Mouse (Mus musculus) stomach, embryonic 16.5 days (tissue): ENCODE data around the gene Ren1. TPM values are rescaled to one million over a fixed set of nuclear protein-coding genes. Genes with fewer than 3 reads are reported as not detected.
A peak's percentile ranks its signal among the peaks of the same experiment; 100 is the strongest.

Experiments used
- ATAC-seq: fragments of 200-750 bp; cut with Nextera tagmentation; 2 replicates; pipeline ENCODE4 v1.8.0; 2017; ENCODE audit warnings: moderate number of reproducible peaks, moderate TSS enrichment; ENCODE audit not compliant: insufficient read depth, low FRiP score
- H3K27ac ChIP-seq: fragments of 300-500 bp; sonication (generic); 2 replicates; pipeline ENCODE4 v1.5.1; 2014; ENCODE audit warnings: low read length
- H3K27me3 ChIP-seq: fragments of 300-500 bp; sonication (generic); 2 replicates; pipeline ENCODE4 v1.6.1; 2014; ENCODE audit warnings: low read length, control low read depth, mixed read lengths; ENCODE audit not compliant: control insufficient read depth, insufficient read depth
- H3K36me3 ChIP-seq: fragments of 300-500 bp; sonication (generic); 2 replicates; pipeline ENCODE4 v1.6.1; 2014; ENCODE audit warnings: low read length; ENCODE audit not compliant: control insufficient read depth, insufficient read depth
- H3K4me1 ChIP-seq: fragments of 300-500 bp; sonication (generic); 2 replicates; pipeline ENCODE4 v1.6.1; 2014; ENCODE audit warnings: low read length, control low read depth, mixed read lengths; ENCODE audit not compliant: control insufficient read depth, insufficient read depth
- H3K4me2 ChIP-seq: fragments of 300-500 bp; sonication (generic); 2 replicates; pipeline ENCODE4 v1.6.1; 2014; ENCODE audit warnings: low read depth, low read length, mixed read lengths
- H3K4me3 ChIP-seq: fragments of 300-500 bp; sonication (generic); replicated peaks from 2 replicates; pipeline ENCODE4 v1.5.1; 2014; ENCODE audit warnings: mild to moderate bottlenecking, low read length
- H3K9ac ChIP-seq: fragments of 300-500 bp; sonication (generic); 2 replicates; pipeline ENCODE4 v1.6.1; 2014; ENCODE audit warnings: low read length
- H3K9me3 ChIP-seq: fragments of 300-500 bp; sonication (generic); replicated peaks from 2 replicates; pipeline ENCODE4 v1.6.1; 2016; ENCODE audit warnings: low read length, control low read depth; ENCODE audit not compliant: control insufficient read depth
- WGBS: fragments of 180-500 bp; shearing (Covaris S2); extraction: QIAGEN DNeasy Blood & Tissue Kit; methylation state at CpG from one replicate; pipeline ENCODE4 v1.1.7; 2014; 5-methylcytosine and 5-hydroxymethylcytosine counted together
- polyA plus RNA-seq: library from polyadenylated mRNA; unstranded; fragments of >200 nt; fragmentation: Nextera tagmentation; extraction: Ambion mirVana; gene quantifications from 2 replicates; pipeline ENCODE4 v1.2.1, GENCODE M21; 2015

Gene Ren1
- polyA plus RNA-seq, 1 experiment from 2014 or later: 3.6 TPM

GRCm38 (mm10) chr1:133379254-133379985, 29.1 kb downstream of the Ren1 start:
- peaks cover 11% of the 10 kb centered on the region for H3K4me1 ChIP-seq
- H3K36me3 ChIP-seq: no peaks in the 10 kb centered on the region
- 0 out of 2 replicates have a peak overlapping the region, but pooled peaks have one; percentile 29 for H3K9ac ChIP-seq
- no peak overlapping the region; the same call in 1 of the 2 replicates for H3K27ac ChIP-seq
- no peak for ATAC-seq
- H3K4me3 ChIP-seq: no peak overlapping the region
- H3K9me3 ChIP-seq: no peaks in the 10 kb centered on the region
- WGBS: 58% methylated on average over 10 of the region's 10 CpGs
- no peak overlapping the region for H3K4me2 ChIP-seq
- H3K27me3 ChIP-seq: no peaks in the 10 kb centered on the region

GRCm38 (mm10) chr1:133379986-133380320, 29.6 kb downstream of the Ren1 start:
- H3K27me3 ChIP-seq: no peaks in the 10 kb centered on the region
- H3K9me3 ChIP-seq: no peaks in the 10 kb centered on the region
- H3K27ac ChIP-seq: no peak overlapping the region
- H3K4me2 ChIP-seq: no peak overlapping the region
- peaks cover 11% of the 10 kb centered on the region for H3K4me1 ChIP-seq
- ATAC-seq: no peak
- WGBS: 69% methylated on average over 3 of the region's 3 CpGs
- H3K36me3 ChIP-seq: no peaks in the 10 kb centered on the region
- no peak overlapping the region for H3K9ac ChIP-seq
- H3K4me3 ChIP-seq: no peak overlapping the region

- no peaks in the 10 kb centered on the region for H3K9me3 ChIP-seq
- 65% methylated on average over 14 of the region's 14 CpGs for WGBS
- no peak overlapping the region for H3K4me2 ChIP-seq
- H3K4me3 ChIP-seq: no peak overlapping the region
- H3K36me3 ChIP-seq: no peaks in the 10 kb centered on the region
- H3K4me1 ChIP-seq: peaks cover 11% of the 10 kb centered on the region
- no peak overlapping the region for H3K9ac ChIP-seq
- H3K27ac ChIP-seq: no peak overlapping the region
- no peak for ATAC-seq
- no peaks in the 10 kb centered on the region for H3K27me3 ChIP-seq
These were observed 30.2 kb downstream of the Ren1 start for GRCm38 (mm10) chr1:133380347-133381065.

- Histone ChIP-seq H3K9me3 (no peaks in the 10 kb centered on the region), H3K9ac (no peak overlapping the region), H3K27me3 (no peaks in the 10 kb centered on the region), H3K4me2 (no peak overlapping the region), H3K4me3 (no peak overlapping the region), H3K36me3 (no peaks in the 10 kb centered on the region), H3K4me1 (peaks cover 11% of the 10 kb centered on the region), H3K27ac (no peak overlapping the region)
- 4% methylated on average over 9 of the region's 9 CpGs for WGBS
- no peak for ATAC-seq
These were observed 31.7 kb downstream of the Ren1 start for GRCm38 (mm10) chr1:133382008-133382407.

GRCm38 (mm10) chr1:133382552-133383155, 32.3 kb downstream of the Ren1 start:
- H3K4me3 ChIP-seq: no peak overlapping the region
- no peak overlapping the region for H3K4me2 ChIP-seq
- H3K27me3 ChIP-seq: no peaks in the 10 kb centered on the region
- no peak overlapping the region for H3K27ac ChIP-seq
- no peaks in the 10 kb centered on the region for H3K9me3 ChIP-seq
- 61% methylated on average over 12 of the region's 12 CpGs for WGBS
- peaks cover 11% of the 10 kb centered on the region for H3K4me1 ChIP-seq
- no peaks in the 10 kb centered on the region for H3K36me3 ChIP-seq
- ATAC-seq: no peak
- no peak overlapping the region for H3K9ac ChIP-seq

GRCm38 (mm10) chr1:133383157-133383783, 33.0 kb downstream of the Ren1 start:
- 94% methylated on average over 14 of the region's 14 CpGs for WGBS
- H3K9ac ChIP-seq: no peak overlapping the region
- H3K36me3 ChIP-seq: no peaks in the 10 kb centered on the region
- no peak overlapping the region for H3K4me2 ChIP-seq
- H3K9me3 ChIP-seq: no peaks in the 10 kb centered on the region
- peaks cover 11% of the 10 kb centered on the region for H3K4me1 ChIP-seq
- no peak overlapping the region for H3K27ac ChIP-seq
- H3K4me3 ChIP-seq: no peak overlapping the region
- no peak for ATAC-seq
- no peaks in the 10 kb centered on the region for H3K27me3 ChIP-seq

GRCm38 (mm10) chr1:133385506-133385905, 35.2 kb downstream of the Ren1 start:
- Histone ChIP-seq H3K27ac (no peak overlapping the region), H3K27me3 (no peaks in the 10 kb centered on the region), H3K4me2 (no peak overlapping the region), H3K4me3 (no peak overlapping the region), H3K9me3 (no peaks in the 10 kb centered on the region), H3K36me3 (no peaks in the 10 kb centered on the region), H3K4me1 (no peaks in the 10 kb centered on the region), H3K9ac (peak overlapping the region; percentile 42; the same call in 1 of the 2 replicates)
- no peak for ATAC-seq
- 42% methylated on average over 9 of the region's 9 CpGs for WGBS

GRCm38 (mm10) chr1:133386209-133386608, 35.9 kb downstream of the Ren1 start:
- no peak overlapping the region for H3K4me3 ChIP-seq
- H3K9me3 ChIP-seq: no peaks in the 10 kb centered on the region
- ATAC-seq: no peak
- no peak overlapping the region for H3K27ac ChIP-seq
- H3K9ac ChIP-seq: peak overlapping the region; percentile 42; the same call in 1 of the 2 replicates
- no peaks in the 10 kb centered on the region for H3K27me3 ChIP-seq
- H3K4me2 ChIP-seq: no peak overlapping the region
- 71% methylated on average over 11 of the region's 11 CpGs for WGBS
- no peaks in the 10 kb centered on the region for H3K4me1 ChIP-seq
- 0 out of 2 replicates have a peak, but pooled peaks cover under 1% of the 10 kb centered on the region for H3K36me3 ChIP-seq
